Mouse (Mus musculus) layer of hippocampus, adult 18-20 months (tissue): Measurements from ENCODE around the gene Srgap3. TPM values are rescaled to one million over a fixed set of nuclear protein-coding genes. Genes with fewer than 3 reads are reported as not detected.
"Not testable (repeated sequence)": the region's sequence is repeated elsewhere in the genome, so short reads cannot be mapped to it uniquely, and the experiment has no call there.

ENCODE experiments used
- DNase-seq, 2 experiments: peaks; one replicate each; pipeline ENCODE4 v3.0.0; 2022; ENCODE audit warnings: low spot score in 2 of 2
- total RNA-seq, 2 experiments: library from RNA; stranded (reverse); gene quantifications; 2 replicates each; pipeline ENCODE4 v1.2.3; 2021

Gene Srgap3
- total RNA-seq, 2 experiments from 2014 or later, result 276 to 280 TPM

- DNase-seq, result no peak
Measured at GRCm38 (mm10) chr6:112862465-112862864, 84.6 kb downstream of the Srgap3 start.

- DNase-seq, result no peak
Measured at GRCm38 (mm10) chr6:112861351-112862297, 85.4 kb downstream of the Srgap3 start.

GRCm38 (mm10) chr6:112860290-112860689 is 86.8 kb downstream of the Srgap3 start:
- DNase-seq, result not testable (repeated sequence)

GRCm38 (mm10) chr6:112857057-112857456 is 90.0 kb downstream of the Srgap3 start:
- no peak for DNase-seq

- DNase-seq, result no peak
Measured at GRCm38 (mm10) chr6:112855183-112855582, 91.9 kb downstream of the Srgap3 start.

GRCm38 (mm10) chr6:112852261-112853235 is 94.5 kb downstream of the Srgap3 start:
- DNase-seq, result no peak

GRCm38 (mm10) chr6:112850745-112851144 is 96.3 kb downstream of the Srgap3 start:
- peak; percentile 44 to 49 for DNase-seq

GRCm38 (mm10) chr6:112848629-112849180 is 98.4 kb downstream of the Srgap3 start:
- DNase-seq, result no peak

GRCm38 (mm10) chr6:112846863-112847262 is 100.2 kb downstream of the Srgap3 start:
- no peak for DNase-seq

GRCm38 (mm10) chr6:112842426-112842825 is 104.6 kb downstream of the Srgap3 start:
- no peak for DNase-seq

GRCm38 (mm10) chr6:112840400-112840799 is 106.7 kb downstream of the Srgap3 start:
- no peak for DNase-seq

GRCm38 (mm10) chr6:112839391-112839790 is 107.7 kb downstream of the Srgap3 start:
- no peak for DNase-seq

- peak; percentile 37 to 68 for DNase-seq
Measured at GRCm38 (mm10) chr6:112838879-112839278, 108.2 kb downstream of the Srgap3 start.

- DNase-seq, result no peak
Measured at GRCm38 (mm10) chr6:112836712-112837111, 110.4 kb downstream of the Srgap3 start.

GRCm38 (mm10) chr6:112835413-112835812 is 111.7 kb downstream of the Srgap3 start:
- DNase-seq, result no peak

- no peak for DNase-seq
Measured at GRCm38 (mm10) chr6:112834430-112834829, 112.6 kb downstream of the Srgap3 start.

- DNase-seq, result no peak
Measured at GRCm38 (mm10) chr6:112833763-112834162, 113.3 kb downstream of the Srgap3 start.

GRCm38 (mm10) chr6:112829196-112829595 is 117.9 kb downstream of the Srgap3 start:
- DNase-seq, result no peak

- DNase-seq, result no peak
Measured at GRCm38 (mm10) chr6:112828420-112828819, 118.6 kb downstream of the Srgap3 start.

GRCm38 (mm10) chr6:112825657-112826056 is 121.4 kb downstream of the Srgap3 start:
- no peak for DNase-seq

GRCm38 (mm10) chr6:112823096-112823495 is 124.0 kb downstream of the Srgap3 start:
- peak; percentile 81 to 90 for DNase-seq
